Mouse (Mus musculus): ENCODE data around the gene Mthfsd. TPM values are rescaled to one million over a fixed set of nuclear protein-coding genes. Genes with fewer than 3 reads are reported as not detected.

The Mthfsd gene
- polyA plus RNA-seq, 1 experiment: 39.6 TPM

GRCm38 (mm10) chr8:121124547-121125239 is 16.5 kb upstream of the Mthfsd start:
- no peak for DNase-seq (ENCODE audit: low read depth, low spot score)
- 9% methylated on average over 17 of the region's 17 CpGs for WGBS

GRCm38 (mm10) chr8:121123113-121123512 is 14.9 kb upstream of the Mthfsd start:
- no peak for DNase-seq (ENCODE audit: low read depth, low spot score)
- 59% methylated on average over 2 of the region's 2 CpGs for WGBS

- no peak for DNase-seq (ENCODE audit: low read depth, low spot score)
- 34% methylated on average over 7 of the region's 7 CpGs for WGBS
These were observed 14.2 kb upstream of the Mthfsd start for GRCm38 (mm10) chr8:121122368-121122767.

- 35% methylated on average over 8 of the region's 8 CpGs for WGBS
- no peak for DNase-seq (ENCODE audit: low read depth, low spot score)
These were observed 13.5 kb upstream of the Mthfsd start for GRCm38 (mm10) chr8:121121704-121122103.

GRCm38 (mm10) chr8:121120456-121121419 is 12.5 kb upstream of the Mthfsd start:
- WGBS: 23% methylated on average over 17 of the region's 17 CpGs
- DNase-seq (ENCODE audit: low read depth, low spot score): no peak

- WGBS: 38% methylated on average over 12 of the region's 12 CpGs
- DNase-seq (ENCODE audit: low read depth, low spot score): no peak
These were observed 11.7 kb upstream of the Mthfsd start for GRCm38 (mm10) chr8:121119635-121120455.

- 15% methylated on average over 18 of the region's 18 CpGs for WGBS
These were observed 10.6 kb upstream of the Mthfsd start for GRCm38 (mm10) chr8:121118634-121119420.

GRCm38 (mm10) chr8:121117906-121118305 is 9.7 kb upstream of the Mthfsd start:
- WGBS: 4% methylated on average over 28 of the region's 28 CpGs
- no peak for DNase-seq (ENCODE audit: low read depth, low spot score)

More at GRCm38 (mm10) chr8:121118634-121119420, 10.6 kb upstream of the Mthfsd start:
- no peak for DNase-seq (ENCODE audit: low read depth, low spot score)

GRCm38 (mm10) chr8:121117186-121117651 is 9.0 kb upstream of the Mthfsd start:
- 2% methylated on average over 62 of the region's 62 CpGs for WGBS
- no peak for DNase-seq (ENCODE audit: low read depth, low spot score)

GRCm38 (mm10) chr8:121116591-121117185 is 8.5 kb upstream of the Mthfsd start:
- 3% methylated on average over 55 of the region's 55 CpGs for WGBS
- no peak for DNase-seq (ENCODE audit: low read depth, low spot score)

GRCm38 (mm10) chr8:121115948-121116347 is 7.8 kb upstream of the Mthfsd start, which contains the start of gene Foxc2:
Gene Foxc2 (plus strand): TSS chr8:121116171.
- under 1% methylated on average over 25 of the region's 25 CpGs for WGBS
- DNase-seq (ENCODE audit: low read depth, low spot score): no peak

- no peak for DNase-seq (ENCODE audit: low read depth, low spot score)
- 5% methylated on average over 25 of the region's 25 CpGs for WGBS
These were observed 6.9 kb upstream of the Mthfsd start for GRCm38 (mm10) chr8:121115136-121115535.

GRCm38 (mm10) chr8:121113261-121113660 is 5.1 kb upstream of the Mthfsd start:
- under 1% methylated on average over 21 of the region's 21 CpGs for WGBS

GRCm38 (mm10) chr8:121111145-121111907 is 3.1 kb upstream of the Mthfsd start:
- no peak for DNase-seq (ENCODE audit: low read depth, low spot score)
- WGBS: 35% methylated on average over 7 of the region's 7 CpGs

More at GRCm38 (mm10) chr8:121113261-121113660, 5.1 kb upstream of the Mthfsd start:
- DNase-seq (ENCODE audit: low read depth, low spot score): peak; percentile 88

GRCm38 (mm10) chr8:121108657-121109056 is 465 bp upstream of the Mthfsd start:
- WGBS: 5% methylated on average over 5 of the region's 5 CpGs
- no peak for DNase-seq (ENCODE audit: low read depth, low spot score)

GRCm38 (mm10) chr8:121104049-121104818 is 4.0 kb downstream of the Mthfsd start:
- WGBS: 53% methylated on average over 17 of the region's 17 CpGs
- DNase-seq (ENCODE audit: low read depth, low spot score): peak; percentile 43

GRCm38 (mm10) chr8:121093496-121093895 is 14.7 kb downstream of the Mthfsd start:
- no peak for DNase-seq (ENCODE audit: low read depth, low spot score)
- WGBS: 47% methylated on average over 6 of the region's 6 CpGs

Data from large intestine, adult 2 months (tissue).